Mouse (Mus musculus): ENCODE results near the gene Abcb8. TPM values are rescaled to one million over a fixed set of nuclear protein-coding genes. Genes with fewer than 3 reads are reported as not detected.

The Abcb8 gene
- polyA plus RNA-seq, 1 experiment from 2014 or later = 62.7 TPM

- WGBS = 80% methylated on average over 7 of the region's 7 CpGs
- no peak for DNase-seq (ENCODE audit: low spot score)
- H3K9me3 ChIP-seq = no peaks in the 10 kb centered on the region
- H3K36me3 ChIP-seq = peaks cover 17% of the 10 kb centered on the region
- H3K4me1 ChIP-seq = peaks cover 28% of the 10 kb centered on the region
- H3K4me3 ChIP-seq = no peak overlapping the region
- no peak overlapping the region for H3K27ac ChIP-seq
- H3K27me3 ChIP-seq (ENCODE audit: insufficient read depth, poor library complexity, severe bottlenecking) = 0 out of 2 replicates have a peak, but pooled peaks cover 4% of the 10 kb centered on the region
Observed at GRCm38 (mm10) chr5:24374666-24375328, 18.7 kb upstream of the Abcb8 start.

GRCm38 (mm10) chr5:24378700-24379099, 14.8 kb upstream of the Abcb8 start:
- no peak overlapping the region for H3K27ac ChIP-seq
- no peak overlapping the region for H3K4me3 ChIP-seq
- no peak for DNase-seq (ENCODE audit: low spot score)
- 76% methylated on average over 2 of the region's 2 CpGs for WGBS
- peaks cover 12% of the 10 kb centered on the region for H3K36me3 ChIP-seq
- H3K9me3 ChIP-seq = no peaks in the 10 kb centered on the region
- H3K4me1 ChIP-seq = peaks cover 40% of the 10 kb centered on the region
- 0 out of 2 replicates have a peak, but pooled peaks cover 4% of the 10 kb centered on the region for H3K27me3 ChIP-seq (ENCODE audit: insufficient read depth, poor library complexity, severe bottlenecking)

DNA sequence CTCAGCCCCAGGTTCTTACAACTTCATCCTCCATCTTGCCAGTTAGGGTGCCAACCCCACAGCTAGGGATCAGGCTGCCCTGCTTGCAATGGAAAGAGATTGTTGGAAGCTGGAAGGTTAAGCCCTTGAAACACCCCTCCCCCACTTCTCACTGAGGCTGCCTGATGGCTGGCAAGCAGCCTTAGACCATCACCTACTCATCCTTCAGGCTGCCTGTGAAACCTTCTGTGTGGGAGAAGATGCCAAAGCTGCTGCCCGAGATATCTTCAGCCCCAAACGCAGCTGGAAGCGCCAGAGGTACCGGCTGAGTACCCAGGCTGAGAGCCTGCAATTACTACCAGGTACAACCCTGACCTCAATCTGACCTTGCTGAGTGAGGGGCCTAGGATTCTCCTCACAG, 14.0 kb upstream of the Abcb8 start:
- 55% methylated on average over 4 of the region's 4 CpGs for WGBS

GRCm38 (mm10) chr5:24380499-24380898, 13.0 kb upstream of the Abcb8 start:
- 88% methylated on average over 4 of the region's 4 CpGs for WGBS
- Histone ChIP-seq H3K27ac (0 out of 2 replicates have a peak overlapping the region, but pooled peaks have one; percentile 7), H3K36me3 (peaks cover 16% of the 10 kb centered on the region), H3K27me3 (ENCODE audit: insufficient read depth, poor library complexity, severe bottlenecking) (peaks cover 16% of the 10 kb centered on the region), H3K4me3 (no peak overlapping the region), H3K9me3 (no peaks in the 10 kb centered on the region), H3K4me1 (peaks cover 55% of the 10 kb centered on the region)
- no peak for DNase-seq (ENCODE audit: low spot score)

More for the DNA sequence above, 14.0 kb upstream of the Abcb8 start:
- Histone ChIP-seq H3K9me3 (no peaks in the 10 kb centered on the region), H3K36me3 (peaks cover 12% of the 10 kb centered on the region), H3K27me3 (ENCODE audit: insufficient read depth, poor library complexity, severe bottlenecking) (0 out of 2 replicates have a peak, but pooled peaks cover 6% of the 10 kb centered on the region), H3K4me1 (peaks cover 46% of the 10 kb centered on the region), H3K27ac (peak overlapping the region; percentile 18; the same call in 1 of the 2 replicates), H3K4me3 (no peak overlapping the region)
- no peak for DNase-seq (ENCODE audit: low spot score)

GRCm38 (mm10) chr5:24381486-24381885, 12.0 kb upstream of the Abcb8 start:
- Histone ChIP-seq H3K27ac (no peak overlapping the region), H3K4me3 (no peak overlapping the region), H3K9me3 (no peaks in the 10 kb centered on the region), H3K27me3 (ENCODE audit: insufficient read depth, poor library complexity, severe bottlenecking) (peaks cover 26% of the 10 kb centered on the region), H3K4me1 (peaks cover 59% of the 10 kb centered on the region), H3K36me3 (peaks cover 16% of the 10 kb centered on the region)
- DNase-seq (ENCODE audit: low spot score) = no peak
- WGBS = 64% methylated on average over 6 of the region's 6 CpGs

DNA sequence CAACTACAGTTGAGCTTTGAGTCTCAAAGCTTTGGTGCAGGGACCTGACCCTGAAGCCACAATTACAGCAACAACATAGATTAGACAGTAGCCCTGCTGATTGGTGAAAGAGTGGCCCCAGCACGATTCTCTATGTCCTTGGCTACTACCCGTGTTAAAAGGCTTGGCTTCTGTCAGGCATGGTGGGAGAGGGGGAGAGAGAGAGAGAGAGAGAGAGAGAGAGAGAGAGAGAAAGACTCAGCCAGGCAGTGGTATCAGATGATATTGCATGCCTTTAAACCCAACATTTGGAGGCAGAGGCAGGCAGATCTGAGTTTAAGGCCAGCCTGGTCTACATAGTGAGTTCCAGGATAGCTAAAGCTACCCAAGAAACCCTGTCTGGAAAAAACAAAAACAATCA, 11.5 kb upstream of the Abcb8 start:
- Histone ChIP-seq H3K4me1 (peaks cover 62% of the 10 kb centered on the region), H3K27me3 (ENCODE audit: insufficient read depth, poor library complexity, severe bottlenecking) (peaks cover 31% of the 10 kb centered on the region), H3K4me3 (no peak overlapping the region), H3K9me3 (no peaks in the 10 kb centered on the region), H3K36me3 (peaks cover 16% of the 10 kb centered on the region), H3K27ac (no peak overlapping the region)
- no peak for DNase-seq (ENCODE audit: low spot score)
- WGBS = 80% methylated on average over 2 of the region's 2 CpGs

DNA sequence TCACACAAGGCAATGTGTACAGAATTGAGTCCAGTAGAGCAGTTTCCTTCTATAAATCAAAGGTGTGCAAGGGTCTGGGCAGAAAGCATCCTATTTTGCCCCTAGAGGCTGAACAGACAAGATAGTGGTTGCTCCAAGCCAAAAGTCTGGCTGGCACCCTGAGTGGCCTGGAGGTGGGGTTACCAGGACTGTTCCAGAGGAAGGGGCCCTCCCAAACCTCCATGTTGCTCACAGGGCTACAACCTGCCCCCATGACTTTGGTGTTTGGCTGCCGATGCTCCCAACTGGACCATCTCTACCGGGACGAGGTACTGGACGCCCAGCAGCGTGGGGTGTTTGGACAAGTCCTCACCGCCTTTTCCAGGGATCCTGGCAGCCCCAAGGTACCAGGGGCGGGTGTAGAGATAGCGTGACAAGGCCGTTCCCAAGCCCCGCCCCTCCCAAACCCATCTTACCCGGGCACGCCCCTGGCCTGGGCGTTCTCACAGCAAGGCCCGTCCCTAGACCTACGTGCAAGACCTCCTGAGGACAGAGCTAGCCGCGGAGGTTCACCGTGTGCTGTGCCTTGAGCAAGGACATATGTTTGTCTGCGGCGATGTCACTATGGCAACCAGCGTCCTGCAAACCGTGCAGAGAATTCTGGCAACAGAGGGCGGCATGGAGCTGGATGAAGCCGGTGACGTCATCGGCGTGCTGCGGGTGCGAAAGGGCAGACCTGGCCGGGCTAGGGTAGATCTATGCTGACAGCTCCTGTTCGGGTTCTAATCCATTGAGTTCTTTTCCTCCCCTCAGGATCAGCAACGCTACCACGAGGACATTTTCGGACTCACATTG, 10.2 kb upstream of the Abcb8 start:
- Histone ChIP-seq H3K4me1 (peaks cover 66% of the 10 kb centered on the region), H3K9me3 (no peaks in the 10 kb centered on the region), H3K27me3 (ENCODE audit: insufficient read depth, poor library complexity, severe bottlenecking) (peaks cover 39% of the 10 kb centered on the region), H3K27ac (peak overlapping the region; percentile 86), H3K36me3 (peaks cover 13% of the 10 kb centered on the region), H3K4me3 (peak overlapping the region; percentile 63)
- peak; percentile 97 for DNase-seq (ENCODE audit: low spot score)
- WGBS = under 1% methylated on average over 34 of the region's 34 CpGs

GRCm38 (mm10) chr5:24384407-24384806, 9.1 kb upstream of the Abcb8 start:
- Histone ChIP-seq H3K27me3 (ENCODE audit: insufficient read depth, poor library complexity, severe bottlenecking) (peaks cover 46% of the 10 kb centered on the region), H3K27ac (peak overlapping the region; percentile 54; the same call in 1 of the 2 replicates), H3K4me1 (peaks cover 73% of the 10 kb centered on the region)

GRCm38 (mm10) chr5:24385374-24385773, 8.1 kb upstream of the Abcb8 start:
- H3K4me1 ChIP-seq = peaks cover 70% of the 10 kb centered on the region
- no peak for DNase-seq (ENCODE audit: low spot score)
- WGBS = 90% methylated on average over 5 of the region's 5 CpGs
- peaks cover 46% of the 10 kb centered on the region for H3K27me3 ChIP-seq (ENCODE audit: insufficient read depth, poor library complexity, severe bottlenecking)
- H3K9me3 ChIP-seq = no peaks in the 10 kb centered on the region
- H3K36me3 ChIP-seq = peaks cover 9% of the 10 kb centered on the region
- no peak overlapping the region for H3K4me3 ChIP-seq
- 0 out of 2 replicates have a peak overlapping the region, but pooled peaks have one; percentile 54 for H3K27ac ChIP-seq

More at GRCm38 (mm10) chr5:24384407-24384806, 9.1 kb upstream of the Abcb8 start:
- DNase-seq (ENCODE audit: low spot score) = no peak
- H3K9me3 ChIP-seq = no peaks in the 10 kb centered on the region
- peaks cover 13% of the 10 kb centered on the region for H3K36me3 ChIP-seq
- 51% methylated on average over 6 of the region's 6 CpGs for WGBS
- no peak overlapping the region for H3K4me3 ChIP-seq

DNA sequence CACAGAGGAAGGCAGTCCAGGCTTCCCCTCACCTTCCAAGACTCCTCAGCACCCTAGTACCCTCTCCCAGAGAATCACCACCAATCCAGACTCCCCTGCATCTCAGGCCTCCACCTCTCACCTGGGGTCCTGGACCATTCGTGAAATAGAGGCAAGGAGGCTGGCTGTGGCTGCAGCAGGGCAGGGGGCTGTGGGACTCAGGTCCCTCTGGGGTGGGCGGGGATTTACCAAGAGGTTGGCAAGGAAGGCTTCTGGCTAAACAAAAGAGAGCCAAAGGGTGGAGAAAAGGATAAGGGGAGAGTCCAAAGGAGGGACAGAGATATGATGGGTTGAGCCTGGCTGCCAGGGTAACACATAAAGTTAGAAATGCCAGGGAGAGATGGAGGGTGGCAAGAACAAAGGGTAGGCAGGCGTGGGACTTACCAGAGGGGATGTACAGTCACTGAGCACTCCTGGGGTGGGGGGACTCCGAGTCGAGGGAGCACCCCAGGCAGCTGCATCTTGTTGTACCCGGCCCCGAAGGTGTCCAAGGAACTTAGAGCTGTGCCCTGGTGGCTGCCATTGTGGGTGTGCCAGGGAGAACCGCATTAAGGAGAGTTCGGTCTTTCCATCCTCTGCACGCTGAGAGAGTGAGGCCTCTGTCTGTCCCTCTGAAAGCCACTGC, 7.4 kb upstream of the Abcb8 start:
- no peak for DNase-seq (ENCODE audit: low spot score)
- Histone ChIP-seq H3K27ac (peak overlapping the region; percentile 54; the same call in 1 of the 2 replicates), H3K4me1 (peaks cover 66% of the 10 kb centered on the region), H3K36me3 (peaks cover 8% of the 10 kb centered on the region; the same call in 1 of the 2 replicates), H3K4me3 (no peak overlapping the region), H3K27me3 (ENCODE audit: insufficient read depth, poor library complexity, severe bottlenecking) (peaks cover 46% of the 10 kb centered on the region), H3K9me3 (no peaks in the 10 kb centered on the region)
- 78% methylated on average over 10 of the region's 10 CpGs for WGBS

- H3K36me3 ChIP-seq = 0 out of 2 replicates have a peak, but pooled peaks cover 5% of the 10 kb centered on the region
- H3K4me1 ChIP-seq = peaks cover 66% of the 10 kb centered on the region
- peaks cover 50% of the 10 kb centered on the region for H3K27me3 ChIP-seq (ENCODE audit: insufficient read depth, poor library complexity, severe bottlenecking)
- H3K4me3 ChIP-seq = peak overlapping the region; percentile 63
- H3K27ac ChIP-seq = peak overlapping the region; percentile 84
- peak; percentile 88 for DNase-seq (ENCODE audit: low spot score)
- H3K9me3 ChIP-seq = no peaks in the 10 kb centered on the region
- under 1% methylated on average over 73 of the region's 73 CpGs for WGBS
Observed at GRCm38 (mm10) chr5:24387264-24388241, 5.9 kb upstream of the Abcb8 start.

Measured in heart, embryonic 10.5 days (tissue).